Mouse (Mus musculus): ENCODE data around the gene Prmt1.

The Prmt1 gene

DNA sequence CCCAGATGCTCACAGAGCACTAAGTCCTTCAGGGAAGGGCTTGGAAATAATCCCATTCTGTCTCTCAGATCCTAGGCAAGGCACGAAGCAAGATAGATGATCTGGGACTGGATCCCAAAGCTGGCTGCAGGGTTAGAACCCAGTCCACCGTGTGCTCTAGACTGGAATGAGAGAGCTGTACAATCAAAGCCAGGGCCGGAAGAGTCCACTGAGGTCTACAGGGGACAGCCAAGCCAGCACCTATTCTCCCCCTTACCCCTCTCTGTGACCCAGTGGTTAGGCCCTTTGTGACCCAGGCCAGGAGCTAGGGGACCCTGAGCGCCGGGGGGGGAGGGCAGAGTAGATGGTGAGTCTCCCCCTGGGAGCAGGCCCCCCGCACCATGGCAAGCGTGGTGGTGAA, 43.5 kb downstream of the Prmt1 start, which contains the start of gene Tsks:
Gene Tsks (plus strand): TSS at position 301 of the 400 bp plus-strand sequence.
- DNase-seq, result no peak

DNA sequence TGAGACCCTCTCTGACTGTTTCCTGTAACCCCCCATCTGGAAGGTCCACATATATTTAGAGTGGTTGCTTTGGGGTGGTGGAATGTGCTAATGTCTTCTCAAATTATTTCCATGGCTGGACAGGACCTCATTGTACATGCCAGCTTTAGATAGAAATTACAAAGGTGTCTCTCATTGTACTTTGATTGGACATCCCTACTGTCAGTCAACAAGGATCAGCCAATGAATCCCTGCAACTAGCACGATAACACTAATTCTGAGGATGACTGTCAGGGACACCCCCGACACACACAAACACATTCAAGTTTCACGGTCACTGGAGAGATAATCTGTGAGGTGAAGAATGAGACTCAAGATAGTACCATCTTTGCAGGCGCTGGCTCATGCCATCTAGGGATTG, 47.7 kb downstream of the Prmt1 start:
- no peak for DNase-seq

DNA sequence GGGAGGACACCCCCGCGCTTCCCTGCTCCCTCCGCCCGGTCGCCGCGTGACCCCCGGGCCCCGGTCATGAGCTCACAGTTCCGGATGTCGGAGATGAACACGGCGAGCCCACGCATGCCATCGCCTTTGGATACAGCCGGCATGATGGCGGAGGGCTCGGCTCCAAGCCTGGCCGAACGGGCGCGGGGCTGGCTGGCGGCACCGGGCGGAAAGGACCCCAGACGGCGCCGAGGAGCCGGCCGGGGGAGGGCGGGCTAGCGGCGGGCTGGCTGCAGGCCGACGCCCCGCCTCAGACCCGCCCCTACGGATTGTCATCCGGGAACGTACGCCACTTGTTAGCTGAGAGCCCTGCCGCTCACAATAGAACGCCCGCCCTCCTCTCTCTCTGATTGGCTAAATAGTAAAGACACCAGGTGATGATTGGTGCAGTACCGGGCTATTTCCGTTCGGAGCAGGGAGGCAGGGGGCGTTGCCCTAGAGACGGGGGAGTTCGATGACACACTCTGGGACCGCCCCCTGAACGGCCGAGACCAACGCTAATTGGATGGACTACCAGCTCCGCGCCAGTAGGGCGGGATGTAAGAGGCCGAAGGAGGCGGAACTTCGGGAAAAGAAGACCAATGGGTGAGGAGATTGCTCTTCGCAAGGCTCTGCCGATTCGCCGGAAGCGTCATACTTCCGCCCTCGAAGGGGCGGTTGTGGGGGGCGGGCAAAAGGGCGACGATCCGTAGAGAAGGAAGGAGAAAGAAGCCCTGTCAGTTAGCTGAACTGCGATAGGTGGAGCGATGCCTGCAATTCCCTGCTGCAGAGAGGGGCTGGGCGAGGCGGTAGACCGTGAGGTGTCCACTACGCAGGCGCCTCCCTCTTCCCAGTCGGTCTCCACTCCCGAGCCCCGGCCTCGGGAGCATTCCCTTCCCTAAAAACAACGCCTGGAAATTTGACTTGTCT, 56.9 kb downstream of the Prmt1 start, which contains the start of gene Ap2a1:
Gene Ap2a1 (minus strand): TSS at position 293 of the 948 bp plus-strand sequence.
- DNase-seq, result peak; percentile 100

- no peak for DNase-seq
Observed at GRCm38 (mm10) chr7:44928570-44928969, 57.8 kb downstream of the Prmt1 start.

All from lung, postnatal 4 days (tissue).